Mouse (Mus musculus): Measurements from ENCODE around the gene Aurkb.

- TF ChIP-seq POLR2AphosphoS5 (IDR thresholded peaks at IDR 0.05; ENCODE audit: borderline replicate concordance, low read depth, low read length), result no peak
- no peak for TF ChIP-seq CHD2 (IDR thresholded peaks at IDR 0.05; ENCODE audit: low read length)
- no peak for TF ChIP-seq ETS1 (IDR thresholded peaks at IDR 0.05; ENCODE audit: low read depth, low read length)
- no peak for TF ChIP-seq HCFC1 (IDR thresholded peaks at IDR 0.05; ENCODE audit: low read depth, low read length)
- TF ChIP-seq CTCF (IDR thresholded peaks at IDR 0.05 in 2 of 3, conservative IDR thresholded peaks at IDR 0.05 in 1 of 3; ENCODE audit: control insufficient read depth in 1 of 3, insufficient read depth in 1 of 3, low read depth in 2 of 3, low read length in 3 of 3, poor library complexity in 1 of 3, severe bottlenecking in 1 of 3), result no peak
- TF ChIP-seq POLR2AphosphoS2 (IDR thresholded peaks at IDR 0.05; ENCODE audit: low read length), result no peak
- no peak for TF ChIP-seq POLR2A (IDR thresholded peaks at IDR 0.05; ENCODE audit: control insufficient read depth in 1 of 2, insufficient read depth in 1 of 2, low read depth in 1 of 2, low read length in 2 of 2, poor library complexity in 1 of 2)
- TF ChIP-seq MAX (IDR thresholded peaks at IDR 0.05; ENCODE audit: low read length), result no peak
- TF ChIP-seq MYB (IDR thresholded peaks at IDR 0.05; ENCODE audit: low read depth, low read length), result no peak
- TF ChIP-seq GATA1 (IDR thresholded peaks at IDR 0.05; ENCODE audit: low read depth, low read length), result no peak
- TF ChIP-seq USF1 (IDR thresholded peaks at IDR 0.05; ENCODE audit: low read depth, low read length), result no peak
- no peak for TF ChIP-seq MYC (IDR thresholded peaks at IDR 0.05; ENCODE audit: low read depth, low read length)
- TF ChIP-seq ZC3H11A (IDR thresholded peaks at IDR 0.05; ENCODE audit: low read depth, low read length), result no peak
- no peak for TF ChIP-seq TAL1 (IDR thresholded peaks at IDR 0.05; ENCODE audit: low read length)
Observed at GRCm38 (mm10) chr11:69081613-69082012, 36.2 kb downstream of the Aurkb start.

Data from MEL (cell line).